ENCODE assay signal across 19 mouse cellular contexts in the genomic region with DNA sequence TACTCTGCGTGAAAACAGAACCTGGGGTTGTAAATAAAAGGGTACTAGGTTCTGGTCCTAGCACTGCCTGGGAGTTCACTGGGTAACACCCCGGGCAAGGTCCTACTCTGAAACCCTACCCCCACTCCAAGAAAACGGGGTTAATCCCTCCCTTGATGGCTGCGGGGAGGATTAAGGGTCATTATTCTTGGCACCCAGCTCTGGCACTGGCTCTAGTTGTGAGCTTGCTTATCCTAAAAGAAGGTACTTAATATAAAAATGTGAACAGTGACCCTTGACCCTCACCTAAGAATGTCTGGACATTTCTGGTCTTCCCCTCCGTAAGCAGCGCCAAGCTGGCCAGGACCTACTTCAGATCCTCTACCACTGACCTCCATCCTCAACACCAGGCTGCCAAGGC. TPM values are rescaled to one million over a fixed set of nuclear protein-coding genes. Genes with fewer than 3 reads are reported as not detected.
DNase-seq lines count a peak whose midpoint lies in the region; ATAC-seq and TF ChIP-seq lines count a peak whose summit lies in the region.
"Had no signal": no experiment of that assay in that cellular context is flagged by ENCODE, and none has a peak within 500 bp of the region (broad histone marks: within the 10 kb centered on the region; RNA-seq: fewer than 3 reads in every experiment).

No protein-coding gene starts in this region.

- H3K27me3 ChIP-seq in midbrain, postnatal 0 days (ENCODE audit: insufficient read depth, low read length), result no peaks in the 10 kb centered on the region
- no peaks in the 10 kb centered on the region for H3K27me3 ChIP-seq in midbrain, embryonic 11.5 days (ENCODE audit: control insufficient read depth, insufficient read depth, low read length)
- no peaks in the 10 kb centered on the region for H3K27me3 ChIP-seq in forebrain, embryonic 16.5 days (replicated peaks; ENCODE audit: control insufficient read depth, insufficient read depth, low read length)
- H3K27me3 ChIP-seq: embryonic facial prominence, embryonic 13.5 days had no signal

- peak overlapping the region; percentile 19; the same call in 1 of the 2 replicates for H3K9ac ChIP-seq in midbrain, postnatal 0 days (replicated peaks; ENCODE audit: low read length, poor library complexity, severe bottlenecking)
- no peak overlapping the region for H3K9ac ChIP-seq in midbrain, embryonic 11.5 days (ENCODE audit: low read length)
- H3K9ac ChIP-seq in forebrain, embryonic 16.5 days (replicated peaks; ENCODE audit: low read depth, low read length), result no peak overlapping the region
- H3K9ac ChIP-seq: embryonic facial prominence, embryonic 13.5 days; hindbrain, embryonic 14.5 days; liver, embryonic 14.5 days had no signal

- DNase-seq in layer of hippocampus, adult 2 months (ENCODE audit: low spot score in 2 of 2), result no peak
- no peak for DNase-seq in layer of hippocampus, adult 11-12 months (ENCODE audit: low spot score)
- no peak for DNase-seq in midbrain, postnatal 0 days (ENCODE audit: low spot score)
- no peak for DNase-seq in midbrain, embryonic 11.5 days (ENCODE audit: low spot score, missing footprints)
- peak; percentile 76 to 87 for DNase-seq in kidney, postnatal 25 days
- DNase-seq in adrenal gland, adult 18-20 months (ENCODE audit: low spot score in 2 of 2), result no peak
- DNase-seq: cerebellum, adult 9-11 months; gastrocnemius, postnatal 25 days; heart, adult 2 months; heart, postnatal 36 days; spleen, adult 18-20 months; thymus, adult 18-20 months; thymus, postnatal 4 days had no signal

- WGBS in midbrain, postnatal 0 days, result 34% methylated on average over 6 of the region's 6 CpGs
- WGBS in midbrain, embryonic 11.5 days, result 24% methylated on average over 6 of the region's 6 CpGs
- 40% methylated on average over 6 of the region's 6 CpGs for WGBS in forebrain, embryonic 16.5 days

- H3K4me1 ChIP-seq in midbrain, postnatal 0 days (ENCODE audit: insufficient read depth, low read length), result 0 out of 2 replicates have a peak, but pooled peaks cover 7% of the 10 kb centered on the region
- H3K4me1 ChIP-seq in midbrain, embryonic 11.5 days (ENCODE audit: control insufficient read depth, insufficient read depth, low read length), result peaks cover 12% of the 10 kb centered on the region
- H3K4me1 ChIP-seq in forebrain, embryonic 16.5 days (replicated peaks; ENCODE audit: control insufficient read depth, insufficient read depth, low read length), result peaks cover 13% of the 10 kb centered on the region

- H3K4me2 ChIP-seq in midbrain, postnatal 0 days (ENCODE audit: low read depth, low read length, poor library complexity, severe bottlenecking), result no peak overlapping the region
- H3K4me2 ChIP-seq in midbrain, embryonic 11.5 days, result no peak overlapping the region
- no peak overlapping the region for H3K4me2 ChIP-seq in forebrain, embryonic 16.5 days (ENCODE audit: low read length)
- H3K4me2 ChIP-seq: embryonic facial prominence, embryonic 13.5 days; hindbrain, embryonic 14.5 days had no signal

- H3K36me3 ChIP-seq in midbrain, postnatal 0 days (ENCODE audit: insufficient read depth, low read length), result no peaks in the 10 kb centered on the region
- H3K36me3 ChIP-seq in midbrain, embryonic 11.5 days (ENCODE audit: control insufficient read depth, insufficient read depth, low read length), result no peaks in the 10 kb centered on the region
- H3K36me3 ChIP-seq in forebrain, embryonic 16.5 days (ENCODE audit: control insufficient read depth, insufficient read depth), result no peaks in the 10 kb centered on the region
- H3K36me3 ChIP-seq: embryonic facial prominence, embryonic 13.5 days had no signal

- ATAC-seq in midbrain, postnatal 0 days (ENCODE audit: low FRiP score), result no peak
- no peak for ATAC-seq in midbrain, embryonic 11.5 days (ENCODE audit: low FRiP score)
- no peak for ATAC-seq in forebrain, embryonic 16.5 days
- ATAC-seq: forebrain, embryonic 14.5 days had no signal

- H3K9me3 ChIP-seq in midbrain, postnatal 0 days (ENCODE audit: low read length), result no peaks in the 10 kb centered on the region
- H3K9me3 ChIP-seq in midbrain, embryonic 11.5 days (ENCODE audit: control insufficient read depth, low read length), result no peaks in the 10 kb centered on the region
- no peaks in the 10 kb centered on the region for H3K9me3 ChIP-seq in forebrain, embryonic 16.5 days (ENCODE audit: control insufficient read depth, low read length)
- H3K9me3 ChIP-seq: embryonic facial prominence, embryonic 13.5 days had no signal

- H3K27ac ChIP-seq in layer of hippocampus, adult 2 months, result 0 out of 2 replicates have a peak overlapping the region, but pooled peaks have one; percentile 1
- no peak overlapping the region for H3K27ac ChIP-seq in midbrain, postnatal 0 days (ENCODE audit: low read depth, low read length)
- no peak overlapping the region for H3K27ac ChIP-seq in midbrain, embryonic 11.5 days (ENCODE audit: low read depth, low read length)
- no peak overlapping the region for H3K27ac ChIP-seq in forebrain, embryonic 16.5 days (ENCODE audit: low read length)
- H3K27ac ChIP-seq: embryonic facial prominence, embryonic 13.5 days; heart, adult 2 months; hindbrain, embryonic 14.5 days; liver, embryonic 14.5 days; macrophage had no signal

- no peak for TF ChIP-seq CTCF in layer of hippocampus, adult 2 months (conservative IDR thresholded peaks at IDR 0.05)
- TF ChIP-seq CTCF in midbrain, postnatal 0 days (IDR thresholded peaks at IDR 0.05), result no peak

- H3K4me3 ChIP-seq in layer of hippocampus, adult 2 months, result no peak overlapping the region
- H3K4me3 ChIP-seq in midbrain, postnatal 0 days (ENCODE audit: low read depth, low read length), result no peak overlapping the region
- no peak overlapping the region for H3K4me3 ChIP-seq in midbrain, embryonic 11.5 days (ENCODE audit: low read depth, low read length)
- H3K4me3 ChIP-seq in forebrain, embryonic 16.5 days (replicated peaks; ENCODE audit: low read length), result no peak overlapping the region
- H3K4me3 ChIP-seq: embryonic facial prominence, embryonic 13.5 days; heart, adult 2 months had no signal

RNA-seq across cellular contexts. Expression of gene Wdtc1, which starts 20.0 kb away (rescaled TPM):
- 10 to 100 TPM; 78.8 to 82.5 TPM for total RNA-seq in layer of hippocampus, adult 2 months (2021)
- 43.0 and 54.8 TPM in 2 replicates for total RNA-seq in midbrain, postnatal 0 days (2014; rRNA removed)
- 14.4 and 15.6 TPM in 2 replicates for polyA plus RNA-seq in midbrain, postnatal 0 days (2015; fragmentation: Nextera tagmentation; extraction: Ambion mirVana)
- polyA plus RNA-seq in midbrain, embryonic 11.5 days (2014; fragmentation: Nextera tagmentation; extraction: Ambion mirVana), result 21.0 and 22.2 TPM in 2 replicates
- total RNA-seq in adrenal gland, adult 18-20 months (2021), result 10 to 100 TPM; 57.6 to 63.6 TPM
- polyA plus RNA-seq in forebrain, embryonic 16.5 days (2015; fragmentation: Nextera tagmentation; extraction: Ambion mirVana), result 16.2 and 19.3 TPM in 2 replicates

RNA-seq across cellular contexts. Expression of gene Slc9a1, which starts 36.2 kb away (rescaled TPM):
- total RNA-seq in layer of hippocampus, adult 2 months (2021), result 10 to 100 TPM; 59.1 to 63.4 TPM
- total RNA-seq in midbrain, postnatal 0 days (2014; rRNA removed), result 29.5 and 34.9 TPM in 2 replicates
- polyA plus RNA-seq in midbrain, postnatal 0 days (2015; fragmentation: Nextera tagmentation; extraction: Ambion mirVana), result 11.8 and 12.8 TPM in 2 replicates
- polyA plus RNA-seq in midbrain, embryonic 11.5 days (2014; fragmentation: Nextera tagmentation; extraction: Ambion mirVana), result 4.6 and 5.6 TPM in 2 replicates
- 10 to 100 TPM; 44.5 to 55.0 TPM for total RNA-seq in adrenal gland, adult 18-20 months (2021)
- polyA plus RNA-seq in forebrain, embryonic 16.5 days (2015; fragmentation: Nextera tagmentation; extraction: Ambion mirVana), result 8.1 and 10.7 TPM in 2 replicates

RNA-seq across cellular contexts. Expression of gene Tmem222, which starts 55.7 kb away (rescaled TPM):
- total RNA-seq in layer of hippocampus, adult 2 months (2021), result 10 to 100 TPM; 89.1 to 94.4 TPM
- 129 and 130 TPM in 2 replicates for total RNA-seq in midbrain, postnatal 0 days (2014; rRNA removed)
- polyA plus RNA-seq in midbrain, postnatal 0 days (2015; fragmentation: Nextera tagmentation; extraction: Ambion mirVana), result 138 and 143 TPM in 2 replicates
- polyA plus RNA-seq in midbrain, embryonic 11.5 days (2014; fragmentation: Nextera tagmentation; extraction: Ambion mirVana), result 71.2 and 82.0 TPM in 2 replicates
- total RNA-seq in adrenal gland, adult 18-20 months (2021), result 10 to 100 TPM; 55.5 to 61.6 TPM
- 112 and 124 TPM in 2 replicates for polyA plus RNA-seq in forebrain, embryonic 16.5 days (2015; fragmentation: Nextera tagmentation; extraction: Ambion mirVana)

Comparison
In these comparisons a context has a peak if more than half of its experiments do, and no peak if none do; other contexts are left out.
1. DNase-seq: peak in kidney, postnatal 25 days (2 of 2); none in layer of hippocampus, adult 2 months (0 of 2), layer of hippocampus, adult 11-12 months (single experiment), midbrain, postnatal 0 days (single experiment), midbrain, embryonic 11.5 days (single experiment) and adrenal gland, adult 18-20 months (0 of 2).